Mouse (Mus musculus) neural tube, embryonic 14.5 days (tissue): ENCODE data around the gene Ggt1. TPM values are rescaled to one million over a fixed set of nuclear protein-coding genes. Genes with fewer than 3 reads are reported as not detected.
A peak's percentile ranks its signal among the peaks of the same experiment; 100 is the strongest.

Experiments
- ATAC-seq: fragments of 200-750 bp; cut with Nextera tagmentation; 2 replicates; pipeline ENCODE4 v1.8.0; 2017; ENCODE audit warnings: low read depth, mild to moderate bottlenecking, moderate TSS enrichment, moderate library complexity
- H3K27ac ChIP-seq: fragments of 300-500 bp; sonication (generic); 2 replicates; pipeline ENCODE4 v1.5.1; 2014; ENCODE audit warnings: low read depth, mild to moderate bottlenecking, control low read depth, low read length, moderate library complexity, mixed read lengths
- H3K27me3 ChIP-seq: fragments of 300-500 bp; sonication (generic); 2 replicates; pipeline ENCODE4 v1.6.1; 2014; ENCODE audit warnings: low read length; ENCODE audit not compliant: control insufficient read depth, insufficient read depth
- H3K36me3 ChIP-seq: fragments of 300-500 bp; sonication (generic); 2 replicates; pipeline ENCODE4 v1.6.1; 2014; ENCODE audit warnings: low read length, mixed read lengths; ENCODE audit not compliant: control insufficient read depth, insufficient read depth
- H3K4me1 ChIP-seq: fragments of 300-500 bp; sonication (generic); 2 replicates; pipeline ENCODE4 v1.6.1; 2014; ENCODE audit warnings: low read length; ENCODE audit not compliant: control insufficient read depth, insufficient read depth
- H3K4me2 ChIP-seq: fragments of 300-500 bp; sonication (generic); 2 replicates; pipeline ENCODE4 v1.6.1; 2014; ENCODE audit warnings: mild to moderate bottlenecking, low read depth, low read length, control low read depth
- H3K4me3 ChIP-seq: fragments of 300-500 bp; sonication (generic); 2 replicates; pipeline ENCODE4 v1.5.1; 2014; ENCODE audit warnings: low read depth, low read length, control low read depth, mixed read lengths
- H3K9ac ChIP-seq: fragments of 300-500 bp; sonication (generic); replicated peaks from 2 replicates; pipeline ENCODE4 v1.6.1; 2014; ENCODE audit warnings: low read depth, mild to moderate bottlenecking, control low read depth, low read length, mixed read lengths
- H3K9me3 ChIP-seq: fragments of 300-500 bp; sonication (generic); 2 replicates; pipeline ENCODE4 v1.6.1; 2016; ENCODE audit warnings: low read length; ENCODE audit not compliant: control insufficient read depth
- WGBS: fragments of 180-500 bp; shearing (Covaris S2); extraction: QIAGEN DNeasy Blood & Tissue Kit; methylation state at CpG from one replicate; pipeline ENCODE4 v1.1.7; 2014; 5-methylcytosine and 5-hydroxymethylcytosine counted together
- polyA plus RNA-seq: library from polyadenylated mRNA; unstranded; fragments of >200 nt; fragmentation: Nextera tagmentation; extraction: Ambion mirVana; gene quantifications from 2 replicates; pipeline ENCODE4 v1.2.1, GENCODE M21; 2014

Ggt1 gene
- polyA plus RNA-seq, 1 experiment from 2014 or later, result 1.5 TPM

DNA sequence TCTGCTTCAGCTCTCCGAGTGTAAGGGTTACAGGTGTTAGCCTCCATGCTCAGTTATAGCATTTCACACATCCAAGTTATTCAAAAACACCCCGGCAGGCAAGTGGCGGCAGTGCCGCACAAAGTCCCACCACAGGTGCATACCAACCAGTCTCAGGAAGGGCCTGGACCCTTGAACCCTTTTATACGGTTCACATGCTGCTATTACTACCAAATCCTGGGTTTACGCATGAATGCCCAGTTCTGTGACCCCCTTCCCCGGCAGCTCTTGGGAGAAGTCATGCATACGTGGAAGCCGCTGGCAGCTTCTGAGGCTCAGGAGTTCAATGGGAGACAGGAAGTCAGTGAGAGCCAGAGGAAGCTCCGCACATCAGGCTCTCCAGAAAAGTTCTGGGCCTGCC, 11.8 kb downstream of the Ggt1 start:
- Histone ChIP-seq H3K9me3 (no peaks in the 10 kb centered on the region), H3K36me3 (no peaks in the 10 kb centered on the region), H3K27me3 (no peaks in the 10 kb centered on the region), H3K4me1 (no peaks in the 10 kb centered on the region), H3K27ac (no peak overlapping the region), H3K4me2 (no peak overlapping the region), H3K4me3 (no peak overlapping the region), H3K9ac (no peak overlapping the region)
- 53% methylated on average over 10 of the region's 10 CpGs for WGBS
- ATAC-seq, result no peak

GRCm38 (mm10) chr10:75573965-75574364, 12.6 kb downstream of the Ggt1 start:
- no peak overlapping the region for H3K9ac ChIP-seq
- H3K4me3 ChIP-seq, result no peak overlapping the region
- H3K36me3 ChIP-seq, result no peaks in the 10 kb centered on the region
- no peaks in the 10 kb centered on the region for H3K4me1 ChIP-seq
- no peak overlapping the region for H3K27ac ChIP-seq
- no peak for ATAC-seq
- no peaks in the 10 kb centered on the region for H3K9me3 ChIP-seq
- H3K4me2 ChIP-seq, result no peak overlapping the region
- H3K27me3 ChIP-seq, result no peaks in the 10 kb centered on the region
- WGBS, result 87% methylated on average over 9 of the region's 9 CpGs

- Histone ChIP-seq H3K4me3 (no peak overlapping the region), H3K9me3 (no peaks in the 10 kb centered on the region), H3K27ac (no peak overlapping the region), H3K27me3 (no peaks in the 10 kb centered on the region), H3K9ac (no peak overlapping the region), H3K4me2 (no peak overlapping the region), H3K36me3 (no peaks in the 10 kb centered on the region), H3K4me1 (no peaks in the 10 kb centered on the region)
- WGBS, result 85% methylated on average over 6 of the region's 6 CpGs
- no peak for ATAC-seq
Observed at GRCm38 (mm10) chr10:75579129-75579528, 17.7 kb downstream of the Ggt1 start.

DNA sequence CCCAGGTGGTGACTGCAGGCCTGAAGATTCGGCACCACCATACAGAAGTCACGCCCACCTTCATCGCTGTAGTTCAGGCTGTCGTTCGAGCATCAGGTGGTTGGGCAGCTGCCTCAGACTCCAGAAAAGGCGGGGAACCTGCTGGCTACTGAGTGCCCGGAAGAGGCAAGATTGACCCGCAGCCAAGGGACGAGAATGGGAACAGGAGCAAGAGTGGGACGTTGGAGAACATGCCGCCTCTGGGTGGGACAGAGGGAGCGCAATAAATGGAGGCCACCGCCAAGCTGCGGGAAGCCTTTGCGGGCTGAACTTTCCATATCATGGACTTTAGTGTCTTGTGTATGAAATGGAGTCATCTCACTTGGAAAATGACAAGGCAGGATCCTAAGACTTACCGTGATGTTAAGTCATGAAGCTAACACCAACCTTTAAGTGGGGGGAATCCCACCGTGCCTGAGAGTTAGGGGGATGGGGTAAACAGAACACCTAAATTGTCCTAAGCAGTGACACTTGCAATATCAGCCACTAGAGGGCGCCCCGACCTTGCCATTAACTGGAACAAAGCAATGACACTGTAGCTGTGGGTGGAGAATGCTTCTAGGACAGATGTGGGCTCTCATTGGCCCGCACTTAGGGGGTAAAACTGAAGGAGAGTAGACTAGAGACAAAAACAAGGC, 24.6 kb downstream of the Ggt1 start:
- Histone ChIP-seq H3K4me2 (peak overlapping the region; percentile 12; the same call in 1 of the 2 replicates), H3K27me3 (no peaks in the 10 kb centered on the region), H3K27ac (no peak overlapping the region), H3K9me3 (no peaks in the 10 kb centered on the region), H3K4me3 (no peak overlapping the region), H3K36me3 (no peaks in the 10 kb centered on the region), H3K4me1 (no peaks in the 10 kb centered on the region), H3K9ac (no peak overlapping the region)
- 14% methylated on average over 20 of the region's 20 CpGs for WGBS
- ATAC-seq, result peak; percentile 90

GRCm38 (mm10) chr10:75586553-75586879, 25.1 kb downstream of the Ggt1 start:
- no peak overlapping the region for H3K9ac ChIP-seq
- no peaks in the 10 kb centered on the region for H3K27me3 ChIP-seq
- no peak overlapping the region for H3K4me2 ChIP-seq
- H3K36me3 ChIP-seq, result no peaks in the 10 kb centered on the region
- no peak overlapping the region for H3K27ac ChIP-seq
- no peak overlapping the region for H3K4me3 ChIP-seq
- no peaks in the 10 kb centered on the region for H3K9me3 ChIP-seq
- WGBS, result 79% methylated on average over 1 of the region's 1 CpGs
- no peaks in the 10 kb centered on the region for H3K4me1 ChIP-seq
- ATAC-seq, result peak; percentile 26

DNA sequence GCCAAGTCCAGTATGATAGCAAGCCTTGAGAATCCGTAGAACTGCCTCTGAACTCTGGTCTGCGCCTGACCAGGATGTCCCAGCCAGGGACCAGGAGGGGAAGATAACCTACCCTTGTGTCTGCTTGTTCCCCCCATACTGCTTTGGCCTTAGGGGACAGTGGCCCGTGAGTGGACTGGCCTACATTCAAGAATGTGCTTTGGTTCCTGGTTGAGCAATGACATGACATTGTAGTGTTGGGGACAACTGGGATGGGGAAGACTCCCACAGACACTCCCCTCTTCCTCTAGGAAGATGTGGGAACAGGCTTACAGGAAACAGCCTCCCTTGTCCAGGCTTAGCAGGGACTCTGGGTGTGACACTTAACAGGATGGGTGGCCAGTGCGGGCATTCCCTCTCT, 26.4 kb downstream of the Ggt1 start:
- 91% methylated on average over 4 of the region's 4 CpGs for WGBS
- H3K36me3 ChIP-seq, result no peaks in the 10 kb centered on the region
- H3K27me3 ChIP-seq, result no peaks in the 10 kb centered on the region
- H3K4me3 ChIP-seq, result no peak overlapping the region
- no peak overlapping the region for H3K4me2 ChIP-seq
- no peaks in the 10 kb centered on the region for H3K4me1 ChIP-seq
- no peaks in the 10 kb centered on the region for H3K9me3 ChIP-seq
- H3K9ac ChIP-seq, result no peak overlapping the region
- H3K27ac ChIP-seq, result no peak overlapping the region
- no peak for ATAC-seq

GRCm38 (mm10) chr10:75588336-75588735, 26.9 kb downstream of the Ggt1 start:
- 54% methylated on average over 5 of the region's 5 CpGs for WGBS
- H3K27me3 ChIP-seq, result no peaks in the 10 kb centered on the region
- no peak overlapping the region for H3K27ac ChIP-seq
- H3K4me3 ChIP-seq, result no peak overlapping the region
- H3K9me3 ChIP-seq, result no peaks in the 10 kb centered on the region
- H3K9ac ChIP-seq, result no peak overlapping the region
- no peaks in the 10 kb centered on the region for H3K36me3 ChIP-seq
- ATAC-seq, result no peak
- H3K4me2 ChIP-seq, result no peak overlapping the region
- no peaks in the 10 kb centered on the region for H3K4me1 ChIP-seq

DNA sequence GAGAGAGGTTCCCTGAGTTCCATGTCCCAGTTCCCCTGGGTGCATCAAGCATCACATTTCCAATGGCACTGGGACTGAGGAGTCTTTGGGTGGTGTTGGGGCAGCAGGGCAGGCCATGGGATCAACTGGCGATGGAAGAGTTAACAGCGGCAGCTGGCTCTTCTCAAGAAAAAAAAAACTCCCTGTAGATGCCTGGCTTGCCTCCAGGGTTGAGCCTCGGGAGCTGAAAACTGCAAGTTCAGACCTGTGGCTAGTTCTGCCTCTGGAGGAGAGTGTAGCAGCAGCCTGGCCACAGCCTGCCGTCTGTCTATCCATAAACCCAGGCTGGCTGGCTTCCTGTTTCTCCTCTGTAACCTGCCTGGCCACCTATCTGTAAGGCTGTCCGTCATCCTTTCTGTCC, 27.7 kb downstream of the Ggt1 start, which contains the start of gene Ggt5:
Ggt5 (plus strand) TSS at position 212 of the 400 bp plus-strand sequence.
- Histone ChIP-seq H3K9me3 (no peaks in the 10 kb centered on the region), H3K27ac (no peak within 1 kb of the TSS), H3K27me3 (no peaks in the 10 kb centered on the region), H3K4me3 (no peak within 1 kb of the TSS), H3K4me1 (no peaks in the 10 kb centered on the region), H3K4me2 (no peak within 1 kb of the TSS), H3K9ac (no peak within 1 kb of the TSS), H3K36me3 (no peaks in the 10 kb centered on the region)
- no peak for ATAC-seq
- whole genome bisulfite sequencing, result 41% methylated on average over 5 of the region's 5 CpGs

- 79% methylated on average over 16 of the region's 16 CpGs for WGBS
- ATAC-seq, result no peak
- no peaks in the 10 kb centered on the region for H3K4me1 ChIP-seq
- H3K27ac ChIP-seq, result no peak overlapping the region
- no peak overlapping the region for H3K9ac ChIP-seq
- H3K36me3 ChIP-seq, result no peaks in the 10 kb centered on the region
- H3K27me3 ChIP-seq, result no peaks in the 10 kb centered on the region
- H3K9me3 ChIP-seq, result no peaks in the 10 kb centered on the region
- no peak overlapping the region for H3K4me2 ChIP-seq
- no peak overlapping the region for H3K4me3 ChIP-seq
Observed at GRCm38 (mm10) chr10:75589651-75590050, 28.2 kb downstream of the Ggt1 start.
